Mouse (Mus musculus) heart, embryonic 16.5 days (tissue): ENCODE measurements around the gene Slx1b. TPM values are rescaled to one million over a fixed set of nuclear protein-coding genes. Genes with fewer than 3 reads are reported as not detected.
A peak's percentile ranks its signal among the peaks of the same experiment; 100 is the strongest.

Source experiments
- ATAC-seq: fragments of 200-750 bp; cut with Nextera tagmentation; replicated peaks from 2 replicates; pipeline ENCODE4 v1.8.0; 2017; ENCODE audit warnings: moderate number of reproducible peaks; ENCODE audit not compliant: insufficient read depth, low FRiP score; ENCODE audit errors: extremely low read depth
- H3K27ac ChIP-seq: fragments of 300-500 bp; sonication (generic); 2 replicates; pipeline ENCODE4 v1.5.1; 2014; ENCODE audit warnings: mild to moderate bottlenecking, low read length, control low read depth, moderate library complexity
- H3K27me3 ChIP-seq: fragments of 300-500 bp; sonication (generic); 2 replicates; pipeline ENCODE4 v1.6.1; 2014; ENCODE audit warnings: low read length, mixed read lengths; ENCODE audit not compliant: control insufficient read depth, insufficient read depth
- H3K36me3 ChIP-seq: fragments of 300-500 bp; sonication (generic); 2 replicates; pipeline ENCODE4 v1.6.1; 2014; ENCODE audit not compliant: control insufficient read depth, insufficient read depth
- H3K4me1 ChIP-seq: fragments of 300-500 bp; sonication (generic); 2 replicates; pipeline ENCODE4 v1.6.1; 2014; ENCODE audit warnings: low read length, mixed read lengths; ENCODE audit not compliant: control insufficient read depth, insufficient read depth
- H3K4me2 ChIP-seq: fragments of 300-500 bp; sonication (generic); 2 replicates; pipeline ENCODE4 v1.6.1; 2014; ENCODE audit warnings: low read depth, mild to moderate bottlenecking, control low read depth, low read length
- H3K4me3 ChIP-seq: fragments of 300-500 bp; sonication (generic); 2 replicates; pipeline ENCODE4 v1.5.1; 2014; ENCODE audit warnings: mild to moderate bottlenecking, control low read depth, low read length
- H3K9ac ChIP-seq: fragments of 300-500 bp; sonication (generic); 2 replicates; pipeline ENCODE4 v1.6.1; 2014; ENCODE audit warnings: low read length, control low read depth
- H3K9me3 ChIP-seq: fragments of 300-500 bp; sonication (generic); replicated peaks from 2 replicates; pipeline ENCODE4 v1.6.1; 2016; ENCODE audit warnings: low read length; ENCODE audit not compliant: control insufficient read depth
- whole genome bisulfite sequencing: fragments of 180-500 bp; shearing (Covaris S2); extraction: QIAGEN DNeasy Blood & Tissue Kit; methylation state at CpG from one replicate; pipeline ENCODE4 v1.1.7; 2014; 5-methylcytosine and 5-hydroxymethylcytosine counted together
- polyA plus RNA-seq: library from polyadenylated mRNA; unstranded; fragments of >200 nt; fragmentation: Nextera tagmentation; extraction: Ambion mirVana; gene quantifications from 2 replicates; pipeline ENCODE4 v1.2.1, GENCODE M21; 2015

Slx1b gene
- polyA plus RNA-seq, 1 experiment from 2014 or later: 6.6 TPM

- Histone ChIP-seq H3K9me3 (no peaks in the 10 kb centered on the region), H3K4me2 (no peak overlapping the region), H3K36me3 (no peaks in the 10 kb centered on the region), H3K9ac (no peak overlapping the region; the same call in 1 of the 2 replicates), H3K27ac (no peak overlapping the region), H3K4me3 (no peak overlapping the region), H3K4me1 (peaks cover 27% of the 10 kb centered on the region), H3K27me3 (peaks cover 22% of the 10 kb centered on the region)
- 77% methylated on average over 25 of the region's 25 CpGs for WGBS
- no peak for ATAC-seq
These were observed 4.8 kb upstream of the Slx1b start for GRCm38 (mm10) chr7:126700063-126701015.

- Histone ChIP-seq H3K4me2 (no peak overlapping the region), H3K4me1 (peaks cover 29% of the 10 kb centered on the region), H3K36me3 (no peaks in the 10 kb centered on the region), H3K27me3 (peaks cover 1% of the 10 kb centered on the region; the same call in 1 of the 2 replicates), H3K4me3 (no peak overlapping the region), H3K9ac (no peak overlapping the region), H3K27ac (no peak overlapping the region), H3K9me3 (no peaks in the 10 kb centered on the region)
- WGBS: 89% methylated on average over 8 of the region's 8 CpGs
- no peak for ATAC-seq
These were observed 2.3 kb upstream of the Slx1b start for GRCm38 (mm10) chr7:126697838-126698237.

GRCm38 (mm10) chr7:126696886-126697285 lies 1.3 kb upstream of the Slx1b start:
- Histone ChIP-seq H3K9ac (no peak overlapping the region; the same call in 1 of the 2 replicates), H3K4me3 (peak overlapping the region; percentile 86)

GRCm38 (mm10) chr7:126696303-126696702 lies 719 bp upstream of the Slx1b start:
- peak overlapping the region; percentile 86 for H3K4me3 ChIP-seq
- no peaks in the 10 kb centered on the region for H3K9me3 ChIP-seq
- H3K4me2 ChIP-seq: peak overlapping the region; percentile 89
- no peaks in the 10 kb centered on the region for H3K27me3 ChIP-seq
- ATAC-seq: no peak
- peaks cover 27% of the 10 kb centered on the region for H3K4me1 ChIP-seq
- H3K36me3 ChIP-seq: peaks cover 9% of the 10 kb centered on the region
- 6% methylated on average over 17 of the region's 17 CpGs for WGBS
- H3K9ac ChIP-seq: peak overlapping the region; percentile 82
- no peak overlapping the region for H3K27ac ChIP-seq

More at GRCm38 (mm10) chr7:126696886-126697285, 1.3 kb upstream of the Slx1b start:
- Histone ChIP-seq H3K27ac (no peak overlapping the region), H3K27me3 (no peaks in the 10 kb centered on the region), H3K4me2 (peak overlapping the region; percentile 89), H3K36me3 (peaks cover 6% of the 10 kb centered on the region), H3K4me1 (peaks cover 29% of the 10 kb centered on the region), H3K9me3 (no peaks in the 10 kb centered on the region)
- WGBS: 72% methylated on average over 3 of the region's 3 CpGs
- ATAC-seq: no peak

DNA sequence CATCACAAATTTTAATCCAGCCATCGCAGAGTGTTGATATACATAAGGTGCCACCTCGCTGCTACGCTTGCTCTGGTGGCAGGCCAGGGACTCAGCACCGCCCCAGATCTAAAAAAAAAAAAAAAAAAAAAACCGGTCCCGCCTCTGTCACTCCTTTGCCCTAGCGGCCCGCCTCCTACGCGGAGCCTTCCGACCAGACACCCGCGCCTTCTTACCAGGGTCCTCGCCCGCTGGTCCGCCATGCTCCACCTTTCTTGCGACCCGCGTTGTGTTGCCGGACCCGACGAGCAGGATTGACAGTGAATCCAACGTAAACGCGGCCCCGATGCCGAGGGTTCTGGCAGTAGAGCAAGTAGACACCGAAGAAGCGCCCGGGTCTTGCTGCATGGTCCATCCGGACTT lies 373 bp downstream of the Slx1b start, which contains the start of gene Bola2:
TSS of gene Bola2 (plus strand) at position 192 of the 402 bp plus-strand sequence.
- peak within 1 kb of the TSS; percentile 89 for H3K4me2 ChIP-seq
- peaks cover 16% of the 10 kb centered on the region for H3K36me3 ChIP-seq
- H3K4me3 ChIP-seq: peak within 1 kb of the TSS; percentile 86
- peaks cover 24% of the 10 kb centered on the region for H3K4me1 ChIP-seq
- peak within 1 kb of the TSS; percentile 97 for H3K27ac ChIP-seq
- no peaks in the 10 kb centered on the region for H3K9me3 ChIP-seq
- no peaks in the 10 kb centered on the region for H3K27me3 ChIP-seq
- H3K9ac ChIP-seq: peak within 1 kb of the TSS; percentile 96
- ATAC-seq: peak; percentile 74
- WGBS: under 1% methylated on average over 31 of the region's 31 CpGs

GRCm38 (mm10) chr7:126694441-126695051 lies 1.0 kb downstream of the Slx1b start:
- H3K27ac ChIP-seq: no peak overlapping the region
- no peaks in the 10 kb centered on the region for H3K9me3 ChIP-seq
- peak overlapping the region; percentile 89 for H3K4me2 ChIP-seq
- peak overlapping the region; percentile 86 for H3K4me3 ChIP-seq
- peak overlapping the region; percentile 96 for H3K9ac ChIP-seq
- WGBS: 50% methylated on average over 10 of the region's 10 CpGs
- H3K4me1 ChIP-seq: peaks cover 24% of the 10 kb centered on the region
- no peaks in the 10 kb centered on the region for H3K27me3 ChIP-seq
- peaks cover 16% of the 10 kb centered on the region for H3K36me3 ChIP-seq
- no peak for ATAC-seq

- Histone ChIP-seq H3K4me3 (no peak overlapping the region), H3K4me1 (peaks cover 24% of the 10 kb centered on the region), H3K9me3 (no peaks in the 10 kb centered on the region), H3K27me3 (no peaks in the 10 kb centered on the region), H3K4me2 (no peak overlapping the region), H3K36me3 (peaks cover 16% of the 10 kb centered on the region), H3K9ac (no peak overlapping the region), H3K27ac (no peak overlapping the region)
- ATAC-seq: no peak
- 80% methylated on average over 7 of the region's 7 CpGs for WGBS
These were observed 1.8 kb downstream of the Slx1b start for GRCm38 (mm10) chr7:126693781-126694180.

DNA sequence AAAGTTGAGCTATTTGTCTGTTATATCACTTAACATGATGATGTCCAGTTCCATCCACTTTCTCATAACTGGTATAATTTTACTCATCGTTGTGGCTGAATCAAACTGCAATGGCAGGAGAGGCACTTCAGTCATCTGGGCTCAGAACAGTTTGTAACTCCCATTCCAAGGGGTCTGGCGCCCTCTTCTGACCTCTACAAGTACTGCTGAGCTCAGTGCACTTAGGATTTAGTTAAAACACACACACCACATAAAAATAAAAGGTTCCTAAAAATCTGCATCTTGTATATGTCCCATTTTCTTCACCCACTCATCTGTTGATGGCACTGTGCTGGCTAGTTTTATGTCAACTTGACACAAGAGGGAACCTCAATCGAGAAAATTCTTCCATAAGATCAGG lies 2.3 kb downstream of the Slx1b start:
- peaks cover 16% of the 10 kb centered on the region for H3K36me3 ChIP-seq
- no peaks in the 10 kb centered on the region for H3K9me3 ChIP-seq
- ATAC-seq: no peak
- H3K27ac ChIP-seq: no peak overlapping the region
- WGBS: 22% methylated on average over 3 of the region's 3 CpGs
- H3K9ac ChIP-seq: no peak overlapping the region
- peaks cover 24% of the 10 kb centered on the region for H3K4me1 ChIP-seq
- H3K4me2 ChIP-seq: no peak overlapping the region
- no peaks in the 10 kb centered on the region for H3K27me3 ChIP-seq
- H3K4me3 ChIP-seq: no peak overlapping the region

DNA sequence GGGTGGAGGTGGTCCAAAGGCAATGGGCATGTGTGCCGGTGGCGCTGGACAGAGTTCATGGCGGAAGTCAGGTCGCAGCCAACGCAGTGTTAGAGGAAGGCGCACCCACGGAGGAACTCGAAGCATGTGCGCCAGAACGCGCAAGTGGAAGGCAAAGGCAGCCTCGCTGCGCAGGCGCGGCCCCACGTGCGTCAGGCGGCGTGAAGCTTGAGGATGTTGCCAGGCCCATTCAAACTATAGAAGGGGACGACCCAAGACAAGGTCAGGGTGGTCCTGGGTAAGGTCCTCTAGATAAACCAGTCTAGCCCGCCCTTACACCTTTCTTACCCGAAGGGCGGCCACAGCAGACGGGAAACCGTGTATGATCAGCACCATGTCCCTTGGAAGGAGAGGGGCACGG lies 3.2 kb downstream of the Slx1b start:
- H3K27me3 ChIP-seq: no peaks in the 10 kb centered on the region
- no peak overlapping the region for H3K27ac ChIP-seq
- H3K9me3 ChIP-seq: no peaks in the 10 kb centered on the region
- WGBS: 95% methylated on average over 26 of the region's 26 CpGs
- no peak overlapping the region for H3K4me3 ChIP-seq
- H3K4me1 ChIP-seq: peaks cover 25% of the 10 kb centered on the region
- no peak for ATAC-seq
- H3K36me3 ChIP-seq: peaks cover 16% of the 10 kb centered on the region
- H3K4me2 ChIP-seq: no peak overlapping the region
- no peak overlapping the region for H3K9ac ChIP-seq
